Mouse (Mus musculus) mesoderm, embryonic 11.5 days (tissue): ENCODE results near the gene Npdc1.

Experiments used
- DNase-seq: peaks from one replicate; pipeline ENCODE4 v3.0.0-alpha.2; 2012; ENCODE audit warnings: low read depth, low spot score

Gene Npdc1

DNA sequence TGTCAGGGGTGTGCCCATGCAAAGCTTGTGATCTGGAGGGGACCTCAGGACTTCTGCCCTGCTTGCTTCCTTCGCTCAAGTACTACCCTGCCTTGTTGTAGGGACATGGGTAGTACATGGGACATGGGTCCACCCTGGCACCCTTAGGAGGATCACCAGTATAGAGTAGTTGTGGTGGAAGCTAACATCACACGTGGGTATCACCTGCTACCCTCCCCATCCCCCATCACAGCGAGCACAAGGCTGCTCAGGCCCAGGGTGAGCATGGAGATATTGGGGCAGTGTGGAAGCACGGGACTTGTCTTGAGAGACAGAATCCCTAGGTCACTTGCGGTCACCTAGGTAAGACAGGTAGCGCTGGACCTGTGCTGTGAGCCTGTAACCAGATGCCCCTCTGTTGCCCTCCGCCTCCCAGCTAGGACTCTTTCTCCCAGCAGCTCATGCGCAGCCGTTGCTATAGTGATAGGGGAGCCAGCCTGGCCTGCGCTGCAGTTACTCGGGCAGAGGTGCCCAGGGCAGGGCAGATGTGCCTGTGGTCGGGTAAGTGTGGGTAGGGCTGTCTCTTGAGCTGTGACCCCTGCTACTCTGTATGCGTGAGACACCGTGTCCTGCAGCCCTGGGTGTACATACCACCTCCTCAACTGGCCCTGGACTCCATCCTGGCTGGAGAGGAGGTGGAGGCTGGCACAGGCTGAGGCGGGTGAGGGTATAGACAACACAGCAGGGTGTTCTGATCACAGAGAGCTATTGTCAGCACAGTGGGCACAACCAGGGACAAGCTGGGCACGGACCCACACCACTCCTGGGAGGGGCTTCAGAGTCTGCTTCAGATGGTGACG, 31.5 kb downstream of the Npdc1 start:
- no peak for DNase-seq

DNA sequence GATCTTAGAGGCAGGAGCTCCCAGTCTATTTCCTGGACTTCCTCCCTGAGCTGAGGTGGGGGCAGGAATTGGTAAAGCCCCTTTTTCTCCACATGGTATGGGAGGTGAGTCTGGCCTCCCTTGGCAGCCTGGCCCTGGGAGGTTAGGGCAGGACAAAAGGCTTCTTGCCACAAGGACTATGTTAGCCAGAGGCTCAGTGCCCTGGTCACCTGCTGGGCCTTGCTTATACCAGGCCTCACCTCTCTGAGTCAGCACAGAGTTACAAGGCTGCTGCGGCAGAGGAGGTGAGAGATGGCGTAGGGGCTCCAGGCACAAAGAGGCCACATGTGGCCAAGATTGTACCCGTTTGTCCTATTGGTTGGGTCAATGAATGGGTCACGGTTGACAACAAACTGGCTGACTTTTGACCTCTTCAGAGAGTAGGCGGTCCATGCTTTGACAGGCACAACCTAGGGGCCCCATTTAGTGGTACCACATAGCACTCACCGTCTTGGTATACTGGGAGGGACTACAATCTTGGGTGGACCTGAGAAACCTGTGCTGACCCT, 32.2 kb downstream of the Npdc1 start:
- DNase-seq = no peak

DNA sequence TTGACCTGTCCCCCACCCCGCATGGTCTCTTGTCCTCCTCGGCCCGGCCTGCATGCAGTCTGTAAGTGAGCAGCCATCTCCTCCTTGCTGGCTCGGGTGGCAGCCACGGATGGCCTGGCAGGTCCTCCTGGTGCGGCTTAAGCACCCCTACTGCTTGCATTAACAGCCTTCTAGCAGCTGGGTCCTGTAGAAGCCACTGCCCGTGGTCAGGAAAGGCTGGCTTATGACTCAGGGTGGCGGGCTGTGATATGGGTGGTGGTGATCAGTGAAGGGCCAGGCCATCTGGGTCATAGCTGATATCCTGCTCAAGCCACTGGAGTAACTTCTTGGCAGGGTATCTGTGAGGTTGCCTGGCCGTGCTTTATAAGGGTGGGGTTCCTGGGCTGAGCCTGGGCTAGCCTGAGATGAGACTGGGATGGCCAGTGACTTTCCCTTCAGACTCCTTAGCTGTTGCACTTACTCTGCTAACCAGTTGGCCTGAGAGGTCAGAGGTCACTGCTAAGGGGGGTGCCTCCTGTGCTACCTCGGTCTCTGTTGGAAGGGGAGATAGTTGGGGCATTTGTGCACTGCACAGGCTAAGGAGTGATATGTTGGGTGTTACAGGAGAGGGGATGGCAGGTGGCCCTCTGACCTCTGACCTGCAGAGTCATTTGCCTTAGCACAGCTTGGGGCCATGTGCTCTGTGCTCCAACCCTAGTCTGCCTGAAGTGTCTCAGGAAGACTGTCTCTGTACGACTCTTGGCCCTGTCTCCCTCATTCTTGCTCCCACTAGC, 33.4 kb downstream of the Npdc1 start:
- DNase-seq = no peak

DNA sequence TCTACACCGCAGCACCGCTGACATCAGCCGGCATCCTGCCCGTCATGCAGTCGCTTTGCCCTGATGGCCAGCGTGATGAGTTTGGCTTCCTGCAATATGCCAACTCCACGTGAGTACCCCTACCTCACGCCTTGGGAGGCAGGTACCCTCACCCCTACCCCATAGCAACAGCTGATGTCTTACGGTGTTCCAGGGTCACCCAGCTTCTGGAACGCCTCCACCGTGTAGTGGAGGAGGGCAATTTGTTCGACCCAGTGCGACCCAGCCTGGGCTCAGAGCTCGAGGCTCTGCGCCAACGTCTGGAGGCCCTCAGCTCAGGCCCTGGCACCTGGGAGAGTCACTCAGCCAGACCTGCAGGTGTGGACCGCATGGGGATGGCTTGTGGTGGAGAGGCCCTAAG, 34.0 kb downstream of the Npdc1 start:
- DNase-seq = no peak

GRCm38 (mm10) chr2:25434292-25434691, 35.1 kb downstream of the Npdc1 start:
- DNase-seq = no peak

DNA sequence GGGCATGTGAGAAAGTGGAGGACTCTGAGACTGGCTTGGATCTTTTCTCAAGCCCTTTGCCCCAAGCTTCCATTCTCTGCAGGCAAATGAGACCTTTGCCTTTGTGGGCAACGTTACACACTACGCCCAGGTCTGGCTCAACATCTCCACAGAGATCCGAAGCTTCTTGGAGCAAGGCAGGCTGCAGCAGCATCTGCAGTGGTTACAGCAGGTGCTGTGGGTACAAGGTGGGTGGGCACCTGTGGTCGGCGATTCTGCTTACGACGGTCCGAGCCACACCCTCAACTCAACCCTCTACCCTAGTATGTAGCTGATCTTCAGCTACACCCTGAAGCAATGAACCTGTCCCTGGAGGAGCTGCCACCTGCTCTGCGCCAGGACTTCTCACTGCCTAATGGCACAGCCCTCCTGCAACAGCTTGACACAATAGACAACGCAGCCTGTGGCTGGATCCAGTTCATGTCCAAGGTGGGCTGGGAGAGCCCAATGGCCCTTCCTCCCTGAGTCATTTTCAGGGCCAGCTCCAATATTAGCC, 37.2 kb downstream of the Npdc1 start:
- DNase-seq = no peak

DNA sequence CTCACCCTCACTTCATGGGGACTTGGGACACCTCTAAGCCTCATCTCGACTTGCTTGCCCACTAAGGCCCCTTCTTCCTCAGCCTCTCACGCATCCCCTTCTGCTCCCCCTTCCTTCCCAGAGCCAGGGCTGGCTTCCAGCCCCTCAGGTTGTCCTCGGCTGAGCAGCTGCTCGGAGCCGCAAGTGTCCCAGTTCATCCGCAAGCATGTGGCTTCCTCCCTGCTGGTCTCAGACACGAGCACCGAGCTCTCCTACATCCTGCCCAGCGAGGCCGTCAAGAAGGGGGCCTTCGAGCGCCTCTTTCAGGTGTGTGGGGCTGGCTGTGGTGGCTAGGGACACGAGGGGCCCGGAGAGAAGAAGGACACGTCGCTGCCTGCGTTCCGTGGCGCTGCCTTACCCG, 41.9 kb downstream of the Npdc1 start:
- no peak for DNase-seq

- no peak for DNase-seq
These were observed 43.5 kb downstream of the Npdc1 start for GRCm38 (mm10) chr2:25442682-25443081.

- no peak for DNase-seq
These were observed 51.9 kb downstream of the Npdc1 start for GRCm38 (mm10) chr2:25450853-25451647.

DNA sequence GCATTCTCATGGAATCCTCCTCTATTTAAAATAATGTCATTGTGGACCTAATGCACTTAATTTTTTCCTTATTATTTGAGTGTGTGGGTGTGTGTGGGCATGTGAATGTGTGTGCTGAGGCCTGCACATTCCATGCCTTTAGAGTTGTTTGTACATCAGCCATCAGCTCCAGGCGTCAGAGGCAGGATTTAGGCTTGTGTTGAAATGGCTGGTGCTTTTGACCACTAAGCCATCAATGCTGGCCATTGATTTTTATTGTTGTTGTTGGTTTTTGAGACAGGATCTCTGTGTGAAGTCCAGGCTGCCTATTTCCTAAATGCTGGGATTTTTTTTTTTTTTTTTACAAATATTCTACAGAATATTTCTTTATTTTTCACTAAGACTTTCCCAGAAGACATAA, 53.8 kb downstream of the Npdc1 start:
- DNase-seq = no peak

GRCm38 (mm10) chr2:25456205-25456953, 57.2 kb downstream of the Npdc1 start, which contains the start of gene Clic3:
Gene Clic3 (plus strand): TSS chr2:25456838.
- DNase-seq = no peak

GRCm38 (mm10) chr2:25457022-25457896, 58.1 kb downstream of the Npdc1 start:
- DNase-seq = no peak

DNA sequence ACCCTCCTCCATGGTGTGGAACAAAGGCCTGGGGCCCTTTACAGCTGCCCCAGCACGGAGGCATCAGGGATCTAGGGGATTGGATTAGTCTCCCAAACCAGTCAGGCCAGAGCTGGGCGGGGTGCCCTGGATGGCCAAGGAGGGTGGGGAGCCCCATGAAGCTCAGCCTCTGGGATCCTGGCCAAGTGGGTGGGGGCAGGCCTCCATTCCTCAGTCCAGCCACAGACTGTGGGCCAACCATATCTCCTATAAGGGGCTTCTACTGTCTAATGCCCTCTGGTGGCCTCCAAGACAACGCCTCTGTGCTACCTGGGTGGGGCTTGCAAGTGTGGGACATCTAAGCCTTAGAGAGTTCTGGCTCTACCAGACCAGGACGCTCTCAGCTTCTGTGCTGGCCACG, 59.8 kb downstream of the Npdc1 start:
- DNase-seq = no peak
